Comparison of ENCODE assay signal across 29 mouse cellular contexts in the genomic region with DNA sequence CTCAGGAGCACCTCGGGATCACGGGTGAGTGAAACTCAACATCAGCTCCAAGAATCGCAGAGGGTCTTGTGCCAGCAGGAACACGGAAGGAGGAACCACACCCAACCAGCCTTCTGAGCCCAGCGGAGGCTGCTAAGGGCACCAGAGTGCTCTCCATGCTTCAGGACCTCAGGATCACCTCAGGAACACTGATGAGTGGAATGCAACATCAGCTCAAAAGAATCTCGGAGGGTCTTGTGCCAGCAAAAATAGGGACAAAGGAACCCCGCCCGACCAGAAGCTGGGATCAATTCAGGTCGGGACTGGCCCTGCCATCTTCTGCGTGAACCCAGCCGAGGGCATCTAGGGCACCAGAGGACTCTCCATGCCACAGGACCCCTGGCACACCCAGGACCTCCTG. TPM values are rescaled to one million over a fixed set of nuclear protein-coding genes. Genes with fewer than 3 reads are reported as not detected.
"Had no signal": no experiment of that assay in that cellular context is flagged by ENCODE, and none has a peak within 500 bp of the region (broad histone marks: within the 10 kb centered on the region; RNA-seq: fewer than 3 reads in every experiment).

No protein-coding gene starts in this region.

- H3K4me2 ChIP-seq: hindbrain, embryonic 14.5 days; limb, embryonic 13.5 days; liver, embryonic 13.5 days; midbrain, embryonic 12.5 days; midbrain, embryonic 15.5 days; neural tube, embryonic 12.5 days had no signal

- ATAC-seq: hindbrain, postnatal 0 days; inflammation-experienced regulatory T-cells, adult 6 months; intestine, embryonic 16.5 days; midbrain, embryonic 15.5 days had no signal

- H3K9ac ChIP-seq: hindbrain, embryonic 14.5 days; limb, embryonic 13.5 days; liver, embryonic 13.5 days; midbrain, embryonic 12.5 days; midbrain, embryonic 15.5 days; neural tube, embryonic 12.5 days had no signal

- H3K27me3 ChIP-seq: limb, embryonic 13.5 days; liver, embryonic 13.5 days; midbrain, embryonic 12.5 days; midbrain, embryonic 15.5 days; neural tube, embryonic 12.5 days had no signal

- H3K4me3 ChIP-seq: left cerebral cortex, adult 2 months; limb, embryonic 10.5 days; limb, embryonic 13.5 days; liver, embryonic 13.5 days; midbrain, embryonic 12.5 days; midbrain, embryonic 15.5 days; neural tube, embryonic 12.5 days had no signal

- H3K36me3 ChIP-seq: limb, embryonic 10.5 days; limb, embryonic 13.5 days; liver, embryonic 13.5 days; midbrain, embryonic 12.5 days; midbrain, embryonic 15.5 days; neural tube, embryonic 12.5 days had no signal

- H3K4me1 ChIP-seq: limb, embryonic 10.5 days; limb, embryonic 13.5 days; liver, embryonic 13.5 days; midbrain, embryonic 12.5 days; midbrain, embryonic 15.5 days; neural tube, embryonic 12.5 days had no signal

- DNase-seq: layer of hippocampus, postnatal 36 days; liver; liver, embryonic 13.5 days; lung, adult 2 months; lung, postnatal 14 days; thymus, adult 2 months; thymus, postnatal 25 days had no signal

- H3K9me3 ChIP-seq: limb, embryonic 10.5 days; limb, embryonic 13.5 days; liver, embryonic 13.5 days; midbrain, embryonic 12.5 days; midbrain, embryonic 15.5 days; neural tube, embryonic 12.5 days had no signal

- H3K27ac ChIP-seq: hindbrain, embryonic 14.5 days; hindbrain, postnatal 0 days; left cerebral cortex, adult 2 months; limb, embryonic 10.5 days; limb, embryonic 13.5 days; liver, embryonic 13.5 days; macrophage; midbrain, embryonic 12.5 days; midbrain, embryonic 15.5 days; neural tube, embryonic 12.5 days; stomach, postnatal 0 days had no signal

RNA-seq across cellular contexts. Expression of a gene that starts 8.4 kb away (rescaled TPM):
- total RNA-seq: hindbrain, postnatal 0 days; layer of hippocampus, adult 8-10 months; layer of hippocampus, postnatal 10 days; layer of hippocampus, postnatal 36 days; left cerebral cortex, adult 2 months; left cerebral cortex, postnatal 14 days; megakaryocyte, adult 5-6 weeks; neutrophil, adult 5-6 weeks had no signal
- polyA plus RNA-seq: hindbrain, embryonic 14.5 days; hindbrain, postnatal 0 days; inflammation-experienced regulatory T-cells, adult 6 months; intestine, embryonic 16.5 days; limb, embryonic 10.5 days; limb, embryonic 13.5 days; liver, embryonic 13.5 days; liver, embryonic 16.5 days; lung, adult 2 months; lung, embryonic 16.5 days; macrophage; midbrain, embryonic 12.5 days; midbrain, embryonic 15.5 days; neural tube, embryonic 12.5 days; small intestine, adult 2 months; spleen, adult 2 months; stomach, embryonic 14.5 days; stomach, postnatal 0 days; thymus, adult 2 months had no signal

RNA-seq across cellular contexts. Expression of a gene that starts 11.1 kb away (rescaled TPM):
- total RNA-seq: megakaryocyte, adult 5-6 weeks; neutrophil, adult 5-6 weeks had no signal
- polyA plus RNA-seq: inflammation-experienced regulatory T-cells, adult 6 months; lung, adult 2 months; macrophage; small intestine, adult 2 months had no signal
